Mouse (Mus musculus) layer of hippocampus, postnatal 14 days (tissue): Measurements from ENCODE around the gene Olfr998. TPM values are rescaled to one million over a fixed set of nuclear protein-coding genes. Genes with fewer than 3 reads are reported as not detected.
A peak's percentile ranks its signal among the peaks of the same experiment; 100 is the strongest.
"Not testable (repeated sequence)": the region's sequence is repeated elsewhere in the genome, so short reads cannot be mapped to it uniquely, and the experiment has no call there.

Experiments
- DNase-seq, 2 experiments: peaks; one replicate each; pipeline ENCODE4 v3.0.0; 2021 to 2022; ENCODE audit warnings: low spot score in 2 of 2, mixed read lengths in 1 of 2
- long read RNA-seq, 2 experiments: library from polyadenylated mRNA; stranded (forward); transcript quantifications; one replicate each; pipeline ENCODE4 v2.0.0; 2021
- total RNA-seq, 2 experiments: library from RNA; stranded (reverse); gene quantifications; 2 replicates each; pipeline ENCODE4 v1.2.3; 2021

Gene Olfr998
- not detected for total RNA-seq
- long read RNA-seq, experiment 1: 0 reads
- long read RNA-seq, experiment 2: 0 reads

- DNase-seq: not testable (repeated sequence)
Observed at GRCm38 (mm10) chr2:85588648-85589047, at the start of gene Olfr998. TSS of gene Olfr998 (plus strand) at chr2:85588948.

GRCm38 (mm10) chr2:85554806-85555205 is 33.9 kb upstream of the Olfr998 start:
- no peak for DNase-seq

- DNase-seq: no peak
Observed at GRCm38 (mm10) chr2:85560226-85560625, 28.5 kb upstream of the Olfr998 start.

GRCm38 (mm10) chr2:85561187-85561586 is 27.6 kb upstream of the Olfr998 start:
- DNase-seq: peak; percentile 45 to 71

- no peak for DNase-seq
Observed at GRCm38 (mm10) chr2:85578915-85579314, 9.8 kb upstream of the Olfr998 start, which contains the start of gene Olfr996. TSS of gene Olfr996 (plus strand) at chr2:85579215.

- no peak for DNase-seq
Observed at GRCm38 (mm10) chr2:85611803-85612202, 23.1 kb downstream of the Olfr998 start, which contains the start of gene Olfr1000. TSS of gene Olfr1000 (minus strand) at chr2:85611903.

Other genes starting within 250 kb of the Olfr998 start
- not detected for gene Olfr987, start 249.6 kb upstream of the Olfr998 start, total RNA-seq
- not detected for gene Olfr988, start 225.7 kb upstream of the Olfr998 start, total RNA-seq
- gene Olfr992, start 179.5 kb upstream of the Olfr998 start, total RNA-seq: not detected
- gene Olfr993, start 174.1 kb upstream of the Olfr998 start, total RNA-seq: not detected
- not detected for gene Olfr994, start 152.5 kb upstream of the Olfr998 start, total RNA-seq
- not detected for gene Olfr995, start 145.3 kb upstream of the Olfr998 start, total RNA-seq
- gene 4833423E24Rik, start 69.9 kb upstream of the Olfr998 start, total RNA-seq: under 1 TPM; 0.43 to 0.65 TPM
- not detected for gene Olfr996, start 9.7 kb upstream of the Olfr998 start, total RNA-seq
- gene Olfr1000, start 23.0 kb downstream of the Olfr998 start, total RNA-seq: not detected
- gene Olfr1002, start 61.8 kb downstream of the Olfr998 start, total RNA-seq: not detected
- gene Olfr154, start 75.5 kb downstream of the Olfr998 start, total RNA-seq: not detected
- not detected for gene Olfr1006, start 89.8 kb downstream of the Olfr998 start, total RNA-seq
- gene Olfr1008, start 100.5 kb downstream of the Olfr998 start, total RNA-seq: not detected
- gene Olfr1009, start 126.5 kb downstream of the Olfr998 start, total RNA-seq: not detected
- gene Olfr1012, start 173.8 kb downstream of the Olfr998 start, total RNA-seq: not detected
- gene Olfr1013, start 178.2 kb downstream of the Olfr998 start, total RNA-seq: not detected
- gene Olfr1014, start 183.8 kb downstream of the Olfr998 start, total RNA-seq: not detected
- not detected for gene Olfr1015, start 193.1 kb downstream of the Olfr998 start, total RNA-seq
- not detected for gene Olfr1016, start 213.6 kb downstream of the Olfr998 start, total RNA-seq
- gene Olfr1018, start 229.5 kb downstream of the Olfr998 start, total RNA-seq: not detected